Mouse (Mus musculus) hindlimb bud, embryonic 11.5 days (tissue): ENCODE results near the gene Ppard.
A peak's percentile ranks its signal among the peaks of the same experiment; 100 is the strongest.

Source experiments
- DNase-seq: peaks from one replicate; pipeline ENCODE4 v3.0.0-alpha.2; 2012; ENCODE audit warnings: low read depth, low spot score; ENCODE audit errors: extremely low spot score

Ppard gene

DNA sequence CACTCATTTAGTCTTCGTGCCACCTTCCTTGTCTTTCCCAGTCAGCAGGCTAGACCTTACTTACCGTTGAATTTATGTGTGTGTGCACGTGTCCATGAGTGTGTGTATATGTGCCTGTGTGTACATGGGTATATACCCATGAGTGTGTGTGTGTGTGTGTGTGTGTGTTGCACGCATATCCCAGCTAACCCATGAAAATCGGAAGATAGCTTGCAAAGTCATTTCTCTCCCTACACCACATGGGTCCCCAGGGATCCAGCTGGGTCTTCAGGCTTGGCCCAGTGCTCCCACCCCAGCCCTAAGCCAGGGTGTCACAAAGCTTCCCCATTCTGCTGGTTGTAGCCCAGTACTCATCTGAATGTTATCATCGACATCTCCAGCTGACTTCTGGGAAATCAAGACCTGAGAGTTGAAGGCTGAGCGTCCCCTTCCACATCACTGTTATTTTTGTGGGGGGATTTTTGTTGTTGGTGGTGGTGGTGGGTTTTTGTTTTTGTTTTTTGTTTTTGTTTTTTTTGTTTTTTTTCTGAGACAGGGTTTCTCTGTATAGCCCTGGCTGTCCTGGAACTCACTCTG is 49.5 kb downstream of the Ppard start:
- DNase-seq = no peak

DNA sequence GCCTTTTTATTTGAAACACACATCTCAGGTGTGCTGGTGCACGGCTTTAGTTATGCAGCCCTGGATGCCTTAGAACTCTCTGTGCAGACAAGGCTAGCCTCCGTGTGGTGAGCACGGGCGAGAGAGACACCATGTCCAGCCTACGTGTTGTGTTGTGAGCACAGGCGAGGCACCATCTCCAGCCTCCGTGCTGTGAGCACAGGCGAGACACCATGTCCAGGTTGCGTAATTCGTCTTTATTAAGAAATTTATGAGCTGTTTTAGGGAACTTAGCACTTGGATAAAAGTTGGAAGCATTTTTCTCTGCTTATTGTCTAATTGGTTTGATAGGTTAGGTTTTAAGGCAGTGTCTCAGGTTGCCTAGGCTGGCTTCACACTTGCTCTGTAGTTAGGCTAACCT is 50.7 kb downstream of the Ppard start:
- DNase-seq = no peak

DNA sequence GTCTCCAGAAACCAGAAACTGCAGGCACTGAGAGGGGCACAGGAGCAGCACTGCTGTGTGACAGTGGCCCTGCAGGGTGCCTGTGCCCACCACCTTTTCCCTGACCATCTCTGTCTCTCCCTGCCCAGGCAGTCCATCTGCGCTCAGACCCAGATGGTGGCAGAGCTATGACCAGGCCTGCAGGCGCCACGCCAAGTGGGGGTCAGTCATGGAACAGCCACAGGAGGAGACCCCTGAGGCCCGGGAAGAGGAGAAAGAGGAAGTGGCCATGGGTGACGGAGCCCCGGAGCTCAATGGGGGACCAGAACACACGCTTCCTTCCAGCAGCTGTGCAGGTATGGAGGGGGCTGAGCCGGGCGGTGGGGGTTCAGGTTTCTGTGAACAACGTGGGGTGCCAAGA is 53.6 kb downstream of the Ppard start:
- DNase-seq = no peak

DNA sequence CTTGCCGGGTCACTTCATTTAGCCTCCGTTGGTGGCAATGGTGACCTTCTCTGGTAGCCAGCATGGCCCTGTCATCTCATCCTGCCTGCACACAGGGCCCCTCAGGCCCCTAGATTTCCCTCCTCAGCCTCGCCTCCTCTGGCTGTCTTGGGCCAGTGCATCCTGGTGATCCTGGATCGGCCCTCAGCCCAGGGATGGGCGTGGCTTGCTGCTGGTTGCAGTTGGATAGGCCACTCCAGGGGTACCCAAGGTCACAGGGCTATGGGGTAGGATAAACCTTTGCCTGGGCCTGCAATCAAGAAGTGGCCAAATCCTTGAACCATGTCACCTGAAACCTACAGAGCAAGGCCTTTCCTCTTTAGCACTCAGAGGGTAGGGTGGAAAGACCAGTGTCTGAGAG is 54.5 kb downstream of the Ppard start:
- no peak for DNase-seq

DNA sequence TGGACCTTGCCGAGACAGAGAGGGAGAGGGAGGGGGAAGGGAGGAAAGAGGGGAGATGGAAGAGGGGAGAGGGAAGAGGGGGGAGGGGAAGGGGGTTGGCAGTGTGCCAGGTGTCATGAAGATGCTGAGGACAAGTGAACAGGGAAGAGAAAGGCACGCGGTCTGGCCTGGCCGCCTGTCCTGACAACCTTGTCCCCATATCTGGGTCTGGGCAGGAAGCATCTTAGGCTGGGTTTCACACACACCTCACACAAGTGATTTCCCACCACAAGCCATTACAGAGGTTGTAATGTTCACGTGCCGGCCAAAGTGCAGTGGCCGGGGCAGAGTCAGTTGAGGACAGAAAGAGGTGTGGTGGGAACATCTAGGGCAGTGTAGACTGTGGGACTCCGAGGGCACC is 55.1 kb downstream of the Ppard start:
- DNase-seq = no peak

DNA sequence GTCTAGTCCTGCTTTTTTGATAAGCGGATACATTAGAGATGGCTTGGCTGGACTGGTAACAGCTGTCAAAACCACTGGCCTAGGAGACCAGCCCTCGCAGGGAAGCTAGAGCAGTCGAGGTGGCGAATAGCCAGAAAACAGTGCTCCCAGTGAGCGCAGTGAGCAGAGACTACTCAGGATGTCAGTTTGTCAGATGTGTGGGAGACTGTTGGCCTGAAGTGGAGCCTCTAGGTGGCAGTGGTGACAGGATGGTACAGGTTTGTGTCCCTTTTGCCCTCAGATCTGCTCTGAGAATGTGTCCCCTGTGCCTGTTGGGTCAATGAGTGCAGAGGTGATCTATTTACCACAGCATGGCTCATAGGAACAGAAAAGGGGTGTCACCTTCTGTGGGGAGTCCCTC is 55.5 kb downstream of the Ppard start:
- DNase-seq = no peak

DNA sequence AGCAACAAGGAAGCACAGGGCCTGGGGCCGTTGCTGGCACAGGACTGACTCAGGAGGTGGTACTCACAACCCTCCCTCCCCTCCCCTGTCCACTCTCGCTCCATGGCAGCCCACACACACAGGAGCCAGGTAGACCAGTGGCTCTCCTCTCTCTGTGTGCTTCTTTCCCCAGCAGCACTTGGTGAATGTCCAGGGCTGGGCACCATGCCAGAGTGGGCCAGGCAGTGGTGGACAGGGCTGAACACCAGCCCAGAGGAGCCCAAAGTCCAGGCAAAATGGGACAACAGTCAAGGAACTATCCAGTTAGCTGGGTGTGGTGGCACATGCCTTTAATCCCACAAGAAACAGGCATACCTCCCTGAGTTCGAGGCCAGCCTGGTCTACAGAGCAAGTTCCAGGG is 57.8 kb downstream of the Ppard start:
- DNase-seq = no peak

DNA sequence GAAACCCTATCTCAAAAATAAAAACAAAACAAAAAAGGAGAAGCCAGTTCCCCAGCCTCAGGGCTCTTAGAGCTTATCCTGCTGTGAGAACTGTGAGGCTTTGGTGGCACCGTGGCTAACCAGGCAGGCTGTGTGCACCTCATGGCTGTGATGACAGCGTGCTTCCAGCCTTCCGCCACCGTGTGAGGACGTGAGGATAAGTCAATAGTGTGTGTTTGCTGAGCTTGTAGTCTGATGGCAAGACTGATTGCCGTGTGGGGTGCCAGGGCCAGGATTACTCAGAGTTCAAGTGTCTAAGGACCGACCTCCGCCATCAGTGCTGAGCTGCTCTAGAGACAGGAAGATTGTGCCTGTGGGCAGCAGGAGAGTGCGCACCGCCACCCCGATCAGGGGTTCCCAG is 58.2 kb downstream of the Ppard start:
- no peak for DNase-seq

DNA sequence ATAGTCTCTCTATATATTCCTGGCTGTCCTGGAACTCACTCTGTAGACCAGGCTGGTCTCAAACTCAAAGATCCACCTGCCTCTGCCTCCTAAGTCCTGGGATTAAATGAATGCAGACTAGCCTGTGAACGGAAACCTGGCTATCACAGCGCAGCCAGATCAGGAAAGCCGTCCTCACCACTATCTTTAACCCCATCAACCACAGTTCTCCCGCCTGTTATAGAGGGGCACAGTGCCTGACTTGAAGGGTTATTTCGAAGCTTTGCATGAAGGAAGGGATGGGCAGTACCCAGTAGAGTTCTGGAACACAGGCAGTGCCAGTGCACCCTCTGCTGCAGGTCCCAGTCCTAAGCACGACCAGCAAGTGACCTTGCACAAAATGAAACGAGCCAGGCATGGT is 58.8 kb downstream of the Ppard start:
- no peak for DNase-seq

DNA sequence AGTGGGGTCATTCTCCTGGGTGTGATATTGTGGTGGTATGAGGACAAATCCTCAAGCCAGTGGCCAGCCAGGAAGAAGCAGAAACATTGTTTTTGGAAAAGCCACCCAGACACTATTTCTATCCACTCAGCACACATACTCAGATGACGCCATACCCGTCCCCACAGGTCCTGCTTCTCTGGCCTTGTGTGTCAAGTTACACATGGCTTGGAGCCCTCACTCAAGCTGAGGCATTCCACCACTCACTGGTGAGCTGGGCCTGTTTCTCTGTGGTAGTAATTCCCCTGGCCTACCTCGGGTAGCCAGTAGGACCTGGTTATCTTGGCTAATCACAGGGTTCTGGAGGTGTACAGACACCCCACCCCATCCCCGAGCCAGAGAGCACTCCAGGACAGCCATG is 61.2 kb downstream of the Ppard start:
- DNase-seq = no peak

DNA sequence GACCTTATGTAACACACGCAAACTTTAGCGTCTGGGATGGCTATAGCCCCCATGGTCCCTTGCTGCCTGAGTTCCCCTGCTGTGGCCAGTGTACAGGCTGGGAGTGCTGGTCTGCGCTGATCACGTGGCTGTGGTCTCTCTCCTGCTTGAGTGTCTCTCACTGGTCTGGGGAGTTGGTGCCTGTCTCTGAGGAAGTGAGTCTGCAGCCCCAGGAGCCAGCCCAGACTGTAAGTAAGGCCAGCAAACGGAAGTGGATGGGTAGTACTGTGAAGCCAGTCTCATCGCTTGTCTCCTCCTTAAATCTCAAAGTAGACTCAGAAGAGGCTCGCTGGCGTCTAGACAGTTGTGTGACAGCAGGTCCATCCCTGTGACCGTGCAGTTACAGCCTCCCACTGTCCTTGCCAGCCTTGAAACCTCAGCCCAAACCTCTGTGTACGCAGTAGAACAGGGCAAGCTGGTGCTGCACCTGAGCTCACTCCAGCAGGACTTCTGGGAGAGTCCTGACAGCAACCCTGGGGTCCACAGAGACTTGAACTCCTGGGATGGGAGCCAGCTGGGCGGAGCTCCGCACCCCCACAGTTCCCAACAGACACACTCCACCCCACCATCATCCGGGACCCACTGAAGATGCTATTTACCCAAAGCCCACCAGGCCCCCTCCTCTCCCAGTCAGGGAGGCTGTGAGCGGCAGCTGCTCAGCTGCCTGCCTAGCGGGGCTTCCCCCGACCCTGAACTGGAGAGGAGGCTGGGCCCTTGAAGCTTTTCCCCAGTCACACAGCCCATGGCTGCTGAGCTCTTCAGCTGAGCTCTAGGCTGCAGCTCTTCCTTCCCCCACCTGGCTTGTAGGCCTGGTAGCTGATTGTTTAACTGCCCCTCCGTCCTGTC is 62.2 kb downstream of the Ppard start:
- DNase-seq = no peak

DNA sequence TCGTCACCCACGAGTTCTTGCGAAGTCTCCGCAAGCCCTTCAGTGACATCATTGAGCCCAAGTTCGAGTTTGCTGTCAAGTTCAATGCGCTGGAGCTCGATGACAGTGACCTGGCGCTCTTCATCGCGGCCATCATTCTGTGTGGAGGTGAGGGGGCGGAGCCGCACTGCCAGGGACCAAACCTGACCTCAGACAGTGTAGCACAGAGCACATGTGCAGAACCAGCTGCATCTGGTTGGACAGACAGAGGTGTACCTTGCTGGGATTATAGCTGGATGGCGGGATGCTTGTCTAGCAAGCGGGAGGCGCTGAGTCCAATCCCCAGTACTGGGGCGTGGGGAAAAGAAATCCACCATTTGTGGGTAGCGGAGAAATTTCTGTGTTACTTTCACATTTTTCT is 66.4 kb downstream of the Ppard start:
- no peak for DNase-seq

DNA sequence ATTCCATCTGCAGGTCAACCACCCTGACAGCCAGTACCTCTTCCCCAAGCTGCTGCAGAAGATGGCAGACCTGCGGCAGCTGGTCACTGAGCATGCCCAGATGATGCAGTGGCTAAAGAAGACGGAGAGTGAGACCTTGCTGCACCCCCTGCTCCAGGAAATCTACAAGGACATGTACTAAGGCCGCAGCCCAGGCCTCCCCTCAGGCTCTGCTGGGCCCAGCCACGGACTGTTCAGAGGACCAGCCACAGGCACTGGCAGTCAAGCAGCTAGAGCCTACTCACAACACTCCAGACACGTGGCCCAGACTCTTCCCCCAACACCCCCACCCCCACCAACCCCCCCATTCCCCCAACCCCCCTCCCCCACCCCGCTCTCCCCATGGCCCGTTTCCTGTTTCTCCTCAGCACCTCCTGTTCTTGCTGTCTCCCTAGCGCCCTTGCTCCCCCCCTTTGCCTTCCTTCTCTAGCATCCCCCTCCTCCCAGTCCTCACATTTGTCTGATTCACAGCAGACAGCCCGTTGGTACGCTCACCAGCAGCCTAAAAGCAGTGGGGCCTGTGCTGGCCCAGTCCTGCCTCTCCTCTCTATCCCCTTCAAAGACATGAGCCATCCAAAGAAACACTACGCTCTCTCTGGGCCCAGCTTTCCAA is 67.3 kb downstream of the Ppard start:
- DNase-seq = no peak

DNA sequence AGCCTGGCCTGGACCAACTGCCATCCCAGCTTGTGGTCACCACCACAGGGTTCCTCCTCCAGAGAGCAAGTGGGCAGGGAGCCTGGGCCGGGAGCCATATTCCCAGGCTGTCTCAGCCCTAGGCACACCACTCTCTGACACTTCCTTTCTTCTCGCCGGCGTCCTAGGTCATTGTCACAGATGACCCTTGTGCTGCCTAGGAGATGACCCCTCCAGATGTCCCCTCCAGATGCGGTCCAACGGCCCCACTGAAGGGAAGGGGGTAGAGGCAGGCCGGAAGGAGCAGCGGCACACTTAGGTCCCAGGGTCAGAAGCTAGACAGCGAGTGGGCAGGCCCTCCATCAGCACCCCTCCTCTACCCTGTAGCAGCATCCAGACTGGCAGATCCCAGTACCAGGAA is 67.8 kb downstream of the Ppard start:
- DNase-seq = no peak

DNA sequence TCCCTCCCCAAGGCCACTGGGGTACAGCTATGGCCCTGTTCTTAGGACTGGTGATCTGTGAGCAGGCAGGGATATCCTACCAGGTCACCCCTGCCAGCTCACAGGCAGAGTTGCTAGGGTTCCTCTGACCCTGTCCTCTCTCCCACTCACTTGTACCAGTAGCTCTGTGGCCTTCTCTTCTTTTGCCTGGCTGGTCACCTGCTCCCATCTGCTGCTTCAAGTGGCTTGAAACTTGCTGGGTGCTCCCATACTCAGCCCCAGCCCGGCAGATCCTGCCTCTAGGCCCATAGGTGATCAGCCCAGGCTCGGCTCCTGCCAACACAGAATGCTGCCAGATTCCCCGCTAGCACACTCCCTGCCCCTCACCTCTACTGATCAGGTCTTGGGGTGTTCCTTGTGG is 68.3 kb downstream of the Ppard start:
- DNase-seq = no peak

DNA sequence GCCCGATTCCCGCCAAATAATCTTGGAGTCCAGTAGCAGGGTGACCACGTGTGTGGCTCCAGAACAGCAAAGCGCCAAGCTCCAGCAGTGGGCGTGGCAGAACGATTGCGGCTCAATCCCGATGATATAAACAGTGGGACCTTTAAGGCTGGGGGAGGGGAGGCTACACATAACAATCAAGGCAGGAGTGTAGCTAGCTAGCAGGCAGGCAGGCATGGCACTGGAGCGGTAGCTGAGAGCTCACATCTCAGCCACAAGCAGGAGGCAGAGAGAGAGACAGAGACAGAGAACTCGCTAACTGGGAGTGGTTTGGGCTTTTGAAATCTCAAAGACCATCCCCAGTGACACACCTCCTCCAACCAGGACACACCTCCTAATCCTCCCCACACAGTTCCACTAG is 72.7 kb downstream of the Ppard start:
- DNase-seq = no peak

DNA sequence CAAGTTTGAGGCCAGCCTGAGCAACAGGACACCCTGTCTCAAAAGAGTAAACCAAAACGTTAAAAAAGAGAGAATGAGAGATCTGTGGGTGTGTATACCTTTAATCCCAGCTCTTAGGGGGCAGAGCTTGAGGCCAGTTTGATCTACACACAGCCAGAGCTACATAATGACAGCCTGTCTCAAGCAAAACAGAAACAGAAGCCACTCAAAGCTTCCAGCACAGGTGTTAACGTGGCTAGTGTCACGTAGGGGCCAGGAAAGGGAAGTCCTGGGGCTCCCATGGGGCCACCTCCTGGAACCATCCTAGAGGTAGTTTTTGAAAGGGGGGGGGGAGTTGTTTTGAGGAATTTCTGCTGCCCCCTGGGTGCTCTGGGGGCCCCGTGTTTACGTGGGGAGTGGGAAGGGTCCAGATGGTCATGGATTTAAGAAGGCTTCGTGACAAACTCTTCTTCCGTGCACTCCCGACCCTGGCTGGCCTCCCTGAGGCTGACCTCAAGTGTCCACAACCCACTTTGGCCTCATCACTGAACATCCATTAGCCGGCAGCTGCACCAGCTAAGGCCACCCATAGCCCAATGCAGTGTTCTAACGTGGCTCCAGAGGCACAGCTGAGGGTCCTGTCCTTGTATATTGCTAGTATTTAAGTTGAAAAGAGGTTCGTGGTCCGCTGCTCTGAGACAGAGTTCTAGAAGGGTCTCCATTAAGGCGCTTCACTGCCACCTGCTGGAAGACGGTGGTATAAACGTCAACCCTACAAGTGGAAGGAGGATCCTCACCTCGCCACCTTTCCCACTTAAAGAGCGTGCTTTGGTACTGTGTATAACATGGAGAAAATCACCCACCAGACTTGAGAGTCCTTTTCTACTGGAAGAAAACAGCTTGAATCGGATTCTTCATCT is 76.0 kb downstream of the Ppard start:
- DNase-seq = peak; percentile 87

DNA sequence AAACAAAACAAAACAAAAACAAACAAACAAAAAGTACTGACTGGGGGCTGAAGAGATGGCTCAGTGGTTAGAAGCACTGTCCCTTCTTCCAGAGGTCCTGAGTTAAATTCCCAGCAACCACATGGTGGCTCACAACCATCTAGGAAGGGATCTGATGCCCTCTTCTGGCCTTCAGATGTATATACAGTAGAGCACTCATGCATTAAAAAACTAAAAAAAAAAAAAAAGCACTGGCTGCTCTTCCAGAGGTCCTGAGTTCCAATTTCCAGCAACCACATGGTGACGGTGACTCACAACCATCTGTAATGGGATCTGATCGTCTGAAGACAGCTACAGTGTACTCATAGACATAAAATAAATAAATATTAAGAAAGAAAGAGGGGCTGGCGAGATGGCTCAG is 78.3 kb downstream of the Ppard start:
- DNase-seq = no peak

DNA sequence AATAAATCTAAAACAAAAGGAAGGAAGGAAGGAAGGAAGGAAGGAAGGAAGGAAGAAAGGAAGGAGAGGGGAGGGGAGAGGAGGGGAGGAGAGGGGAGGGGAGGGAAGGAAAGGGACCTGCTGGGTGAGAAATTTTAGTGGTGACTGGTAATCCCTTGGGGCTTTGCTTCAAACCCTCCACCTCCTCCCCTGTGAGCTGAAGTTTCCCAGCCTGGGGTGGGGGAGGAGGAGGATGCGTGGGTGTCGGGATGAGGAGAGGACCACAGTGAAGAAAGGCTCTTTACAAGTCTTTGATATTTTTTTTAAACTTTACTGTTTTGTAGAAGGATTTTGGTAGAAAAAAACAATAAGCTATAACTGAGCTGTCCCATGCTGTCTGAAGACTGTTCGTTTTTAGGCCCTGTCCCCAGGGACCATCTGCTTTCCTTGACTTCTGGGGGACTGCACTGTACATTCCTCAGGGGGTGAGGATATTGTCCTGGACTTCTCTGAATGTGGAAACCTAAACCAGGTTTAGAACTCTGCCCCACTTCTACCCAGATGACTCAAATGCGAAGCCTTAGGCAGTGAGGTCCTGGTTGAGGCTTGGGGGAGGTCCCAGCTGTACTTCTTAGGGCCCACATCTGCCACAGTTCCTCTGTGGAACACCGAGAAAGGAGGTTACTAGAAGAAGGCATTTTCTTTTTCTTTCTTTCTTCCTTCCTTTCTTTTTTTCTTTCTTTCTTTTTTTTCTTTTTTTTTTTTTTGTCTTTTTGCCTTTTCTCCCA is 79.0 kb downstream of the Ppard start:
- no peak for DNase-seq
